Mouse (Mus musculus): ENCODE measurements around the gene Mettl21a.

DNA sequence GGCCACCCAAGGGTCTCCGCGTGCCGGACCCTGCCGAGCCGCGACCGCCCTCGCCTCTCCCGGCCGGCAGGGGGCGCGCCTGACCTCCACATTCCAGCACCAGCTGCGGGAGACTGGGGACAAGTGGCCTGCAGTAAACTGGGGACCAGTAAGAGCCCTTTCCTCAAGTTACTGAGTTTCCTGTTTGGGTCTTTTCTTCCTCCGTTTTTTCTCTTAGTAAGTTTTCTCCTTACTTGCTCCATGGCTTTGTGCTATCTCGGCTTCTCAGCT lies 608 bp upstream of the Mettl21a start:
- TF ChIP-seq POLR2A (IDR thresholded peaks at IDR 0.05; ENCODE audit: low read depth, low read length) (no peak; the same call in 1 of the 2 replicates), CTCF (IDR thresholded peaks at IDR 0.05; ENCODE audit: borderline replicate concordance, insufficient read depth, low read length) (peak; percentile 76)

Data from embryonic fibroblast, embryonic 13.5 days (primary cell).